Mouse (Mus musculus): ENCODE measurements at regions not wholly inside any gene's neighbourhood (a gene's known extent, or its start where the extent isn't known, plus 50 kb on each side); places are given as distances from the start of the nearest gene placed in this dataset.

DNA sequence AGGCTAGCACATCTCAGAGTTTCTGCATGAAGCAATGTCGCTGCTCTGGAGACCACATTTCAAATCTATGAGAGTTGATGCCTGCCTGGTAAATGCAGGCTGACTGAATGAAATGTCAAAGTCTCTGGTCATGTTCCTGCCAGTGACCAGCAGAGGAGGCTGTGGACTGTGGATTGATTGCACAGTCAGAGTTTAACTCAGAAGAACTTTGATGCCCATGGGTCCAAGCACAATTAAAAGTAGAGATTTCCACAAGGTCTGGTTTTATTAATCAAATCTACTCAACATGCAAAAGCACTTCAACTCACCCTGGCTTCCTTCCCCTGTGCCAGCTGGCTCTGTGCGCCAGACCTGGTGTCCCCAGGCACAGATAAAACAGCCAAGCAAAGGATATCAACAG lies 81.3 kb downstream of the Hsd17b3 start:
- Histone ChIP-seq H3K4me3 (ENCODE audit: control insufficient read depth in 1 of 2, insufficient read depth in 1 of 2, low read depth in 2 of 2, low read length in 2 of 2) (no peak overlapping the region), H3K9me3 (replicated peaks; ENCODE audit: insufficient read depth, low read length) (no peaks in the 10 kb centered on the region), H3K27me3 (ENCODE audit: control insufficient read depth in 1 of 2, insufficient read depth in 2 of 2, low read length in 2 of 2) (peaks cover 11 to 17% of the 10 kb centered on the region in 2 experiments), H3K27ac (ENCODE audit: control insufficient read depth, low read depth, low read length) (no peak overlapping the region), H3K9ac (ENCODE audit: control insufficient read depth, low read depth, low read length, poor library complexity, severe bottlenecking) (no peak overlapping the region), H3K79me2 (ENCODE audit: control insufficient read depth, insufficient read depth, low read length, poor library complexity) (no peaks in the 10 kb centered on the region), H3K4me1 (ENCODE audit: control insufficient read depth in 1 of 2, insufficient read depth in 2 of 2, low read length in 2 of 2) (no peaks in the 10 kb centered on the region), H3K36me3 (ENCODE audit: control insufficient read depth in 1 of 2, insufficient read depth in 2 of 2, low read length in 2 of 2) (no peaks in the 10 kb centered on the region)
- no peak for DNase-seq (ENCODE audit: low read depth, low spot score)
- TF ChIP-seq SMC3 (IDR thresholded peaks at IDR 0.05; ENCODE audit: low read depth, low read length) (no peak), TAL1 (IDR thresholded peaks at IDR 0.05; ENCODE audit: low read length) (no peak), TCF12 (IDR thresholded peaks at IDR 0.05; ENCODE audit: low read depth, low read length) (no peak), ZMIZ1 (IDR thresholded peaks at IDR 0.05; ENCODE audit: low read depth, low read length) (no peak), MAFK (IDR thresholded peaks at IDR 0.05; ENCODE audit: borderline replicate concordance, low read depth, low read length) (no peak), ZC3H11A (IDR thresholded peaks at IDR 0.05; ENCODE audit: low read depth, low read length) (no peak), ZNF384 (IDR thresholded peaks at IDR 0.05; ENCODE audit: low read depth, low read length) (no peak), ETS1 (IDR thresholded peaks at IDR 0.05; ENCODE audit: low read depth, low read length) (no peak), E2F4 (IDR thresholded peaks at IDR 0.05; ENCODE audit: borderline replicate concordance, low read depth, low read length) (no peak), RCOR1 (IDR thresholded peaks at IDR 0.05; ENCODE audit: low read depth, low read length) (no peak), KAT2A (conservative IDR thresholded peaks at IDR 0.05; ENCODE audit: low read depth, low read length) (no peak), USF2 (IDR thresholded peaks at IDR 0.05; ENCODE audit: borderline replicate concordance in 1 of 2, insufficient read depth in 1 of 2, low read depth in 1 of 2, low read length in 2 of 2) (no peak), NELFE (IDR thresholded peaks at IDR 0.05; ENCODE audit: low read depth, low read length) (no peak), MXI1 (IDR thresholded peaks at IDR 0.05; ENCODE audit: low read depth, low read length) (no peak), USF1 (IDR thresholded peaks at IDR 0.05; ENCODE audit: low read depth, low read length) (no peak)

DNA sequence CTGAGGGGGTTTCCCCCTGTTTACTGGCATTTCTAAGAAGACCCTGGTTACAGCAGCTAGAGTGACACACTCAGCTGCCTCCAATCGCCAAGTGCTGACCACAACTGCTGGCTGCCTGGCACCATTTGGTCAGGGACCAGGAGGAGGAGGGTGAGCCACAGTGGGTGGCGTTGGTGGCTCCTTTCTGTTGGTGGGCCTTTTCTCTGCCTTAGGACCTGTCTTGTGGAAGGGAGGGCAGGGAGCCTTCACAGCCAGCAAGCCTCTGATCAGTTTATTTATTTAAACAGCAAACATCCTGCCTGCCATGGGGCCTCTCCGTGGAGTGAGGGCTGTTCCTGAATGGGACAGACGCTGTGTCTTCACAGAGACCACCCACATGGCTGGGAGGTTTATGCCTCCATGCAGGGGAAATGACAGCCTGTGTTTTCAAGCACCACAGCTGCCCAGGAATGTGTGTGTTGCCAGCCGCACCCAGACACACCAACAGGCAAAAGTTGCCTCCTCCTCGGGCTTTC lies 86.0 kb downstream of the Hsd17b3 start:
- Histone ChIP-seq H3K9me3 (replicated peaks; ENCODE audit: insufficient read depth, low read length) (no peaks in the 10 kb centered on the region), H3K27ac (ENCODE audit: control insufficient read depth, low read depth, low read length) (no peak overlapping the region), H3K36me3 (ENCODE audit: control insufficient read depth in 1 of 2, insufficient read depth in 2 of 2, low read length in 2 of 2) (no peaks in the 10 kb centered on the region), H3K4me3 (ENCODE audit: control insufficient read depth in 1 of 2, insufficient read depth in 1 of 2, low read depth in 2 of 2, low read length in 2 of 2) (no peak overlapping the region), H3K27me3 (ENCODE audit: control insufficient read depth in 1 of 2, insufficient read depth in 2 of 2, low read length in 2 of 2) (peaks cover 5 to 15% of the 10 kb centered on the region in 2 experiments), H3K4me1 (ENCODE audit: control insufficient read depth in 1 of 2, insufficient read depth in 2 of 2, low read length in 2 of 2) (no peaks in the 10 kb centered on the region), H3K9ac (ENCODE audit: control insufficient read depth, low read depth, low read length, poor library complexity, severe bottlenecking) (no peak overlapping the region), H3K79me2 (ENCODE audit: control insufficient read depth, insufficient read depth, low read length, poor library complexity) (no peaks in the 10 kb centered on the region)
- TF ChIP-seq JUND (IDR thresholded peaks at IDR 0.05; ENCODE audit: low read depth, low read length) (no peak), CHD1 (IDR thresholded peaks at IDR 0.05; ENCODE audit: low read depth, low read length) (no peak), CTCF (IDR thresholded peaks at IDR 0.05 in 2 of 3, conservative IDR thresholded peaks at IDR 0.05 in 1 of 3; ENCODE audit: control insufficient read depth in 1 of 3, insufficient read depth in 1 of 3, low read depth in 2 of 3, low read length in 3 of 3, poor library complexity in 1 of 3, severe bottlenecking in 1 of 3) (no peak), TAL1 (IDR thresholded peaks at IDR 0.05; ENCODE audit: low read length) (no peak), USF1 (IDR thresholded peaks at IDR 0.05; ENCODE audit: low read depth, low read length) (no peak), POLR2AphosphoS5 (IDR thresholded peaks at IDR 0.05; ENCODE audit: borderline replicate concordance, low read depth, low read length) (no peak), TBP (IDR thresholded peaks at IDR 0.05; ENCODE audit: low read depth, low read length) (no peak), SIN3A (IDR thresholded peaks at IDR 0.05; ENCODE audit: low read length) (no peak), MYB (IDR thresholded peaks at IDR 0.05; ENCODE audit: low read depth, low read length) (no peak), RAD21 (IDR thresholded peaks at IDR 0.05; ENCODE audit: low read depth, low read length) (no peak), MAZ (IDR thresholded peaks at IDR 0.05; ENCODE audit: low read depth, low read length) (no peak), RCOR1 (IDR thresholded peaks at IDR 0.05; ENCODE audit: low read depth, low read length) (no peak), MAFK (IDR thresholded peaks at IDR 0.05; ENCODE audit: borderline replicate concordance, low read depth, low read length) (no peak), ZMIZ1 (IDR thresholded peaks at IDR 0.05; ENCODE audit: low read depth, low read length) (no peak), ETS1 (IDR thresholded peaks at IDR 0.05; ENCODE audit: low read depth, low read length) (no peak), GABPA (IDR thresholded peaks at IDR 0.05; ENCODE audit: low read depth, low read length) (no peak), POLR2AphosphoS2 (IDR thresholded peaks at IDR 0.05; ENCODE audit: low read length) (no peak), MEF2A (IDR thresholded peaks at IDR 0.05; ENCODE audit: extremely low read depth, insufficient replicate concordance, low read depth, low read length, poor library complexity, severe bottlenecking) (no peak), ZNF384 (IDR thresholded peaks at IDR 0.05; ENCODE audit: low read depth, low read length) (no peak)
- no peak for DNase-seq (ENCODE audit: low read depth, low spot score)

All from MEL (cell line).